Mouse (Mus musculus) kidney, adult 2 months (tissue): ENCODE measurements around the gene Evx2.

ENCODE experiments used
- CTCF ChIP-seq: fragments of 200-500 bp; conservative IDR thresholded peaks from 2 replicates; pipeline ENCODE4 v1.5.1; 2011; ENCODE audit warnings: low read depth, mild to moderate bottlenecking, control low read depth, low read length, moderate library complexity, mixed read lengths; ENCODE audit not compliant: insufficient read depth, insufficient read length
- POLR2A ChIP-seq: fragments of 200-500 bp; IDR thresholded peaks from one replicate; pipeline ENCODE4 v1.6.1; 2011; ENCODE audit warnings: low read depth, low read length, control low read depth

DNA sequence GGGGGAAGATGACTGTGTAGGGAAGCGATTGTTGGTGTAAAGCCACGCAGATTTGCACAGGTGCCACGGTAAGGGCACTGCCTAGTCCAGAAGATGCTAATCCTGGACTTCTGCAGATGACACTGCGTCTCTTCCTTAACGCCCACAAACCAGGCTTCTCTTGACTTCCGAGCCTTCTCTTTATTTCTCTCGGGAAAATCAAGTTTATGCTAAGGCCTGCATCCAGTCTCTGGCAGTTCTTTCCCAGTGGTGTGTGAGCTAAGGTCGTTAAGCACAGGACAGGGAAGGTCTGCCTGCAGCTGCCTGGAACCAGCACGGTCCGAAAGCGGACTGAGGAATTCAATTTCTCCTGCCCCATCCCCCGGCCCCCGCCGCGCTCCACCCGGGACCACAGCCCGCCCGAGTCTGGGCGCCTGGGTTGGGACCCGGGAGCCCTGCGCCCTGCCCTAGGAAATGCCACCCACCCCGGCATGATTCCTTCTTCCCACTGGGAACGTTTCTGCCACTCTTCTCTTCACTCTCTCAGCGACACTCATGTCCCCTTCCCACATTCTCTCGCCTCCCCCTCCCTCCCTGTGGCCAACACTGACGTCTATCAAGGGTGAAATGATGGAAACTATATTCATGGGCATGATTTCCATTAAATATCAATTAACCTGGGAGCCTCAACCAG lies 44.5 kb upstream of the Evx2 start:
- TF ChIP-seq POLR2A (no peak), CTCF (no peak)
